Mouse (Mus musculus) left cerebral cortex, adult 8-10 months (tissue): ENCODE results near the gene Rars. TPM values are rescaled to one million over a fixed set of nuclear protein-coding genes. Genes with fewer than 3 reads are reported as not detected.
A peak's percentile ranks its signal among the peaks of the same experiment; 100 is the strongest.

ENCODE experiments used
- DNase-seq, 2 experiments: peaks; one replicate each; pipeline ENCODE4 v3.0.0; 2022; ENCODE audit warnings: low spot score in 2 of 2
- microRNA-seq, 2 experiments: library from miRNA; unstranded; fragments of <30 nt; microRNA quantifications; one replicate each; pipeline ENCODE4 v1.2.0; 2022
- total RNA-seq, 4 experiments: library from RNA; stranded (reverse); gene quantifications; 2 replicates each; pipeline ENCODE4 v1.2.4; 2022

Rars gene
- total RNA-seq, 4 experiments from 2014 or later: 41.5 to 51.4 (median 50.0) TPM

- peak; percentile 55 to 63 for DNase-seq
Observed at GRCm38 (mm10) chr11:35769746-35770437, 64.4 kb downstream of the Rars start.

GRCm38 (mm10) chr11:35769188-35769745, 65.0 kb downstream of the Rars start, which contains the start of gene Pank3:
Gene Pank3, plus strand, starts transcription at chr11:35769484.
- peak; percentile 82 to 99 for DNase-seq

DNA sequence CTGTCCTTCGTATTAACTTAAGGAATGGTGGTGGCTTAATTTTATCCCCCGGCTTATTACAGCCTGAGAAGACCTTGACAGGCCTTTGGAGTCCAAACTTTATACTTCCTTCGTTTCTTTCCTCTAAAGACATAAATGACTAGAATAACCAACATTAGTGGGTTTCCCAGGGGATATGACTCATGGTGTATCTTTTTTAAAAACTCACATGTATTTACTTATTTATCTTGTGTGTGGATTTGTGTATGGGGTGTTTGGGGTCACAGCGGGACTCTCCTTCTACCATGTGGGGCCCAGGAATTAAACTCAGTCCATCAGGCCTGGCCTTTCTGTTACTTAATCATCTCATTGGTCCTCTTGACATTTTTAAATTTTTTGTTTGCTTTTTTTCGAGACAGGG, 67.5 kb downstream of the Rars start:
- no peak for DNase-seq

DNA sequence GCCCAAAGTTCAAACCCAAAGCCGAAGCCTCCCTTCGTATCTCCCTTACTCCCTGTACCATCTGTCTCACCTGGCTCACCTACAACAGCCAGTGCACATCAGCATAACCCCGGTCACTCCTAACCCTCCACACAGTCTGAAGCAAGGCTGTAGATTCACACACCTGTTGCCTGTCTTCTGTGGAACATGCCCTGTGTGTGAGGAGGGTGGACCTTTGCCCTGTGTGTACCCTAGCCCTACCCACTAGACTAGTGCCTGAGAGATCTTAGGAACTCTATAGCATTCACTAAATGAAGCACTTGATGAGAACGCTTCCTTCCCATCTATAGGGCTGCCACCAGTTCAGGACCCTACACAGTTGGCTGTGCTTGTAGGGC, 73.7 kb downstream of the Rars start:
- DNase-seq: no peak

GRCm38 (mm10) chr11:35760001-35760626, 74.2 kb downstream of the Rars start:
- DNase-seq: no peak

Small RNA genes lying within 50 kb of the gene (microRNA-seq; reads per million reads assigned to microRNA genes)
- gene Mir103-1: 1.8 to 4.0 reads per million in 2 experiments

Other genes with a start within 250 kb of the Rars start
- 10 to 100 TPM; 34.3 to 36.8 (median 36.1) TPM for gene Pank3, start 65.0 kb downstream of the Rars start, total RNA-seq
- 10 to 100 TPM; 38.5 to 41.3 (median 41.0) TPM for gene Fbll1, start 35.6 kb downstream of the Rars start, total RNA-seq
- gene Wwc1, start 146.0 kb upstream of the Rars start, total RNA-seq: 100 to 1,000 TPM in 3 of 4 experiments, 10 to 100 TPM in 1; 95.1 to 109 (median 101) TPM